Mouse (Mus musculus) adrenal gland (tissue): ENCODE results near the gene Gm32742.

Experiments used
- microRNA-seq, 2 experiments: library from miRNA; unstranded; fragments of <30 nt; microRNA quantifications; one replicate each; pipeline ENCODE4; 2019

Gm32742 gene

Small RNA genes lying within 50 kb of the gene (microRNA-seq; reads per million reads assigned to microRNA genes)
- gene Mir34b = 46.2 to 103 reads per million in 2 experiments
- 2,197 to 3,904 reads per million in 2 experiments for gene Mir34c
